Mouse (Mus musculus): ENCODE measurements around the gene Med11.

Gene Med11

DNA sequence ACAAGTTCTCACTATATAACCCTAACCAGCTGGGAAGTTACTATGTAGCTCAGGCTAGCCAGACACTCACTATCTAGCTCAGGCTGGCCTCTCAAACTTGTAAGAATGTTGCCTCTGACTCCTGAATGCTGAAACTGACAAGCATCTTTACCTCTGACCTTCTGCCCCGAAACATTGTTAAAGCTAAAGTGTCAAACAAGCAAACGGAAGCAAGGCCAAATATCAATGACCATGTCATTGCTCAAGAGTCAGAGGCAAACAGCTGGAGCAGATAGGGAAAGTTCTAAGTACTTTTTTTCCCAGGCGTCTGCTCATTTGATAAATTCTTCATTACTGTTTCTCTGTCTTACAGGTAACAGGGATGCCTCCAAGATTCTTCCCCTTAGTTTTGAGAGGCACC is 50.3 kb downstream of the Med11 start:
- DNase-seq (ENCODE audit: low read depth, low spot score), result no peak

Measured in mesoderm, embryonic 11.5 days (tissue).